Mouse (Mus musculus): Measurements from ENCODE around the gene Wdr59.

- TF ChIP-seq CTCF (IDR thresholded peaks at IDR 0.05) (no peak), EP300 (IDR thresholded peaks at IDR 0.05) (no peak)
Observed at GRCm38 (mm10) chr8:111538194-111538593, 16.3 kb upstream of the Wdr59 start.

All from lung, postnatal 0 days (tissue).